Mouse (Mus musculus) C2C12 (cell line): ENCODE results near the gene Nup85.

Experiments used
- CEBPB ChIP-seq: IDR thresholded peaks from one replicate; pipeline ENCODE4 v1.6.1; 2011; ENCODE audit warnings: low read depth, mild to moderate bottlenecking, control low read depth, moderate library complexity
- CTCF ChIP-seq: IDR thresholded peaks from one replicate; pipeline ENCODE4 v1.5.1; 2011; ENCODE audit not compliant: control insufficient read depth, insufficient read depth, insufficient read length

GRCm38 (mm10) chr11:115618732-115619516 is 54.7 kb downstream of the Nup85 start:
- no peak for TF ChIP-seq CTCF
- TF ChIP-seq CEBPB: no peak
